Mouse (Mus musculus) olfactory bulb, adult 2 months (tissue): ENCODE results near the gene Ric3.

Experiments
- CTCF ChIP-seq: fragments of 200-500 bp; IDR thresholded peaks from 2 replicates; pipeline ENCODE4 v1.5.1; 2012; ENCODE audit warnings: low read depth, mild to moderate bottlenecking, low read length, moderate library complexity; ENCODE audit not compliant: insufficient read depth
- POLR2A ChIP-seq: fragments of 200-500 bp; IDR thresholded peaks from 2 replicates; pipeline ENCODE4 v1.6.1; 2012; ENCODE audit warnings: mild to moderate bottlenecking, low read depth, low read length, moderate library complexity; ENCODE audit not compliant: insufficient read depth

DNA sequence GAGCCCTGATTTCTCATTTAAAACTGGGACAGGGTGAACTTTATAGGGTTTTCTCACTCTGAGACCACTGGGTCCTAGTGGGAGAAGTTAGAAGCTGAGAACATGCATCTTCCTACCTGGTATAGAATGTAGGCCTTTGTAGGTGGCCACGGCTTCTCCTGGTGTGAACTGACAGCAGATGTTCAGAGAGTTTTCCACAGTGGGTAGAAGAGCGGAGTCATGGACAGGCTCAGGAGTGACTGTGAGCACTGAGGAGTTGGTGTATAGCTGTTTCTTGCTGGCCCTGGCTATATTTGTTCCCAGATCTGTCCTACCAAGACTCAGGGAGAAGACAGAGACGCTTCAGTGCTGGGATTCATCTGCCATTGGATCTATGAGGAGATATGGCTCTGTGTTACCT lies 18.0 kb upstream of the Ric3 start:
- TF ChIP-seq POLR2A (no peak), CTCF (no peak)
